22 mouse cellular contexts compared by ENCODE assay signal in the genomic region with DNA sequence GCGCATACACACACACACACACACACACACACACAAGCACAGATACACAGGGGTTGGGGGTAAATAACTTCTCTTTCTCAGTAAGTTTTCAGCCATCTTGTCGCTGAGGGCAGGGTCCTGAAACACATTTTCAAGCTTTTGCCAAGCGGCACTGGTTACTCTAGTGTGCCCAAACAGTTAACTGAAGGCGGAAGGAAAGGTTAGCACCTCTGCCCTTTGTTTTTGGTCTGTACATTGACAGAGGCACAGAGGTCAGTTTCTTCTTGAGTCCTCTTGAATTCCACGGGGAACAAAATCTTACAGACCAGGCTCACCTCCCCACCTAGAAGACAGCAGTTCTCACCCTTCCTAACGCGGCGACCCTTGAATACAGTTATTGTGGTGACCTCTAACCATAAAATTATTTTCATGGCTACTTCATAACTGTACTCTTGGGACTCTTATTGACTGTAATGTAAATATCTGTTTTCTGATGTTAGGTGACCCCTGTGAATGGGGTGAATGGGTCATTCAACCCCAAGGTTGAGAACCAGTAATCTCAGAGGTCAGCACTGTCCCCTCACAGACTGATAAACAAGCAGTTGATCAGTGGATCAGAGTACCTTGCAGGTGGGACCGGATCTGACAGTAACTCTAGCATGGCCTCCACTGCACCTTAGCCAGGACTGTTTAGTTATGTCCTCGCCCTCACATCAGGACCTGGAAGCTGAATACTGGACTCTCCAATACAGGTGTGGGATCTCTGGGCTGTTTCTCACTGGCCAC. TPM values are rescaled to one million over a fixed set of nuclear protein-coding genes. Genes with fewer than 3 reads are reported as not detected.
A peak's percentile ranks its signal among the peaks of the same experiment; 100 is the strongest.
DNase-seq lines count a peak whose midpoint lies in the region; ATAC-seq and TF ChIP-seq lines count a peak whose summit lies in the region.
"Had no signal": no experiment of that assay in that cellular context is flagged by ENCODE, and none has a peak within 500 bp of the region (broad histone marks: within the 10 kb centered on the region; RNA-seq: fewer than 3 reads in every experiment).

No protein-coding gene starts in this region.

- no peak overlapping the region for H3K4me3 ChIP-seq in hindbrain, postnatal 0 days (ENCODE audit: low read length)
- no peak overlapping the region for H3K4me3 ChIP-seq in hindbrain, embryonic 13.5 days
- H3K4me3 ChIP-seq in kidney, postnatal 0 days (replicated peaks; ENCODE audit: low read depth, low read length) = no peak overlapping the region
- no peak overlapping the region for H3K4me3 ChIP-seq in liver, embryonic 11.5 days (ENCODE audit: low read depth, low read length)
- H3K4me3 ChIP-seq in liver, embryonic 15.5 days (replicated peaks) = no peak overlapping the region; the same call in 1 of the 2 replicates
- H3K4me3 ChIP-seq: forebrain, embryonic 13.5 days; layer of hippocampus, adult 2 months; midbrain, embryonic 10.5 days; myocyte; neural tube, embryonic 13.5 days had no signal

- no peaks in the 10 kb centered on the region for H3K9me3 ChIP-seq in hindbrain, postnatal 0 days (ENCODE audit: low read length)
- H3K9me3 ChIP-seq in hindbrain, embryonic 13.5 days = no peaks in the 10 kb centered on the region
- no peaks in the 10 kb centered on the region for H3K9me3 ChIP-seq in kidney, postnatal 0 days (replicated peaks; ENCODE audit: low read length)
- no peaks in the 10 kb centered on the region for H3K9me3 ChIP-seq in liver, embryonic 11.5 days (ENCODE audit: control insufficient read depth, low read length)
- no peaks in the 10 kb centered on the region for H3K9me3 ChIP-seq in liver, embryonic 15.5 days (replicated peaks)
- H3K9me3 ChIP-seq: forebrain, embryonic 13.5 days; midbrain, embryonic 10.5 days; neural tube, embryonic 13.5 days had no signal

- H3K4me2 ChIP-seq in hindbrain, postnatal 0 days (ENCODE audit: low read depth, low read length) = no peak overlapping the region
- H3K4me2 ChIP-seq in hindbrain, embryonic 13.5 days = no peak overlapping the region
- H3K4me2 ChIP-seq in kidney, postnatal 0 days (ENCODE audit: low read length) = no peak overlapping the region
- H3K4me2 ChIP-seq in liver, embryonic 11.5 days = peak overlapping the region; percentile 23
- peak overlapping the region; percentile 29 for H3K4me2 ChIP-seq in liver, embryonic 15.5 days
- H3K4me2 ChIP-seq: forebrain, embryonic 13.5 days; neural tube, embryonic 13.5 days had no signal

- H3K27ac ChIP-seq in hindbrain, postnatal 0 days = no peak overlapping the region
- no peak overlapping the region for H3K27ac ChIP-seq in hindbrain, embryonic 13.5 days
- 0 out of 2 replicates have a peak overlapping the region, but pooled peaks have one; percentile 19 for H3K27ac ChIP-seq in kidney, postnatal 0 days
- H3K27ac ChIP-seq in liver, embryonic 11.5 days (ENCODE audit: low read depth, low read length) = peak overlapping the region; percentile 26
- H3K27ac ChIP-seq in liver, embryonic 15.5 days (replicated peaks) = peak overlapping the region; percentile 62
- H3K27ac ChIP-seq: forebrain, embryonic 13.5 days; layer of hippocampus, adult 2 months; macrophage; midbrain, embryonic 10.5 days; neural tube, embryonic 13.5 days had no signal

- no peaks in the 10 kb centered on the region for H3K4me1 ChIP-seq in hindbrain, postnatal 0 days (ENCODE audit: insufficient read depth, low read length)
- H3K4me1 ChIP-seq in hindbrain, embryonic 13.5 days (replicated peaks) = peaks cover 4% of the 10 kb centered on the region; the same call in 1 of the 2 replicates
- no peaks in the 10 kb centered on the region for H3K4me1 ChIP-seq in kidney, postnatal 0 days (replicated peaks; ENCODE audit: insufficient read depth, low read length)
- no peaks in the 10 kb centered on the region; the same call in 1 of the 2 replicates for H3K4me1 ChIP-seq in liver, embryonic 11.5 days (replicated peaks; ENCODE audit: control insufficient read depth, insufficient read depth, low read length)
- peaks cover 1% of the 10 kb centered on the region for H3K4me1 ChIP-seq in liver, embryonic 15.5 days (replicated peaks)

- 0 out of 2 replicates have a peak, but pooled peaks have one; percentile 12 for ATAC-seq in hindbrain, postnatal 0 days
- ATAC-seq in hindbrain, embryonic 13.5 days (ENCODE audit: low FRiP score) = no peak
- ATAC-seq in kidney, postnatal 0 days (replicated peaks; ENCODE audit: low FRiP score, low read depth) = no peak
- peak; percentile 49; the same call in 1 of the 2 replicates for ATAC-seq in liver, embryonic 11.5 days (replicated peaks; ENCODE audit: low FRiP score)
- peak; percentile 56; the same call in 1 of the 2 replicates for ATAC-seq in liver, embryonic 15.5 days (ENCODE audit: insufficient read depth)
- ATAC-seq: CD4-positive, CD25-positive, alpha-beta regulatory T cell, adult 4 months; forebrain, embryonic 13.5 days; hindbrain, embryonic 16.5 days; midbrain, embryonic 16.5 days had no signal

- H3K9ac ChIP-seq in hindbrain, postnatal 0 days (replicated peaks; ENCODE audit: low read length) = no peak overlapping the region
- H3K9ac ChIP-seq in hindbrain, embryonic 13.5 days = no peak overlapping the region
- H3K9ac ChIP-seq in kidney, postnatal 0 days (ENCODE audit: low read depth, low read length) = no peak overlapping the region
- H3K9ac ChIP-seq in liver, embryonic 11.5 days (ENCODE audit: low read depth, low read length) = no peak overlapping the region
- H3K9ac ChIP-seq in liver, embryonic 15.5 days = no peak overlapping the region
- H3K9ac ChIP-seq: forebrain, embryonic 13.5 days; neural tube, embryonic 13.5 days had no signal

- no peak for TF ChIP-seq CTCF in hindbrain, postnatal 0 days (IDR thresholded peaks at IDR 0.05; ENCODE audit: low read depth)
- no peak for TF ChIP-seq CTCF in kidney, postnatal 0 days (IDR thresholded peaks at IDR 0.05; ENCODE audit: low read depth)

- no peak for DNase-seq in hindbrain, postnatal 0 days (ENCODE audit: low spot score)
- DNase-seq in kidney, postnatal 0 days (ENCODE audit: low spot score) = no peak
- no peak for DNase-seq in kidney, postnatal 10 days
- no peak for DNase-seq in liver, embryonic 11.5 days (ENCODE audit: low spot score)
- DNase-seq in spleen, postnatal 14 days (ENCODE audit: low spot score in 2 of 2) = no peak
- DNase-seq: adrenal gland, postnatal 14 days; cerebellum, adult 2 months; gastrocnemius, postnatal 36 days; kidney, postnatal 14 days; lung, adult 2 months; retina, postnatal 1 day had no signal

- 71% methylated on average over 10 of the region's 10 CpGs for WGBS in hindbrain, postnatal 0 days
- 71% methylated on average over 10 of the region's 10 CpGs for WGBS in hindbrain, embryonic 13.5 days
- 63% methylated on average over 10 of the region's 10 CpGs for WGBS in kidney, postnatal 0 days
- WGBS in liver, embryonic 11.5 days = 68% methylated on average over 10 of the region's 10 CpGs
- WGBS in liver, embryonic 15.5 days (ENCODE audit: insufficient replicate concordance) = 59% methylated on average over 10 of the region's 10 CpGs

- H3K36me3 ChIP-seq in hindbrain, postnatal 0 days (ENCODE audit: insufficient read depth, low read length) = no peaks in the 10 kb centered on the region
- peaks cover 6% of the 10 kb centered on the region for H3K36me3 ChIP-seq in hindbrain, embryonic 13.5 days
- no peaks in the 10 kb centered on the region for H3K36me3 ChIP-seq in kidney, postnatal 0 days (ENCODE audit: insufficient read depth, low read length)
- H3K36me3 ChIP-seq in liver, embryonic 11.5 days (ENCODE audit: control insufficient read depth, insufficient read depth, low read length) = no peaks in the 10 kb centered on the region
- no peaks in the 10 kb centered on the region for H3K36me3 ChIP-seq in liver, embryonic 15.5 days (replicated peaks)

- H3K27me3 ChIP-seq in hindbrain, postnatal 0 days (ENCODE audit: insufficient read depth, low read length) = no peaks in the 10 kb centered on the region
- H3K27me3 ChIP-seq in hindbrain, embryonic 13.5 days = no peaks in the 10 kb centered on the region
- H3K27me3 ChIP-seq in kidney, postnatal 0 days (ENCODE audit: insufficient read depth, low read length) = no peaks in the 10 kb centered on the region
- H3K27me3 ChIP-seq in liver, embryonic 11.5 days (replicated peaks; ENCODE audit: control insufficient read depth, insufficient read depth, low read length) = no peaks in the 10 kb centered on the region
- no peaks in the 10 kb centered on the region for H3K27me3 ChIP-seq in liver, embryonic 15.5 days
- H3K27me3 ChIP-seq: forebrain, embryonic 13.5 days; neural tube, embryonic 13.5 days had no signal

RNA-seq across cellular contexts. Expression of gene Senp5, which starts 5.6 kb away (rescaled TPM):
- total RNA-seq in hindbrain, postnatal 0 days (2014; rRNA removed) = 21.3 and 21.4 TPM in 2 replicates
- polyA plus RNA-seq in hindbrain, postnatal 0 days (2015; fragmentation: Nextera tagmentation; extraction: Ambion mirVana) = 11.6 and 11.8 TPM in 2 replicates
- polyA plus RNA-seq in hindbrain, embryonic 13.5 days (2015; fragmentation: Nextera tagmentation; extraction: Ambion mirVana) = 17.5 and 18.5 TPM in 2 replicates
- 7.0 and 8.1 TPM in 2 replicates for polyA plus RNA-seq in kidney, postnatal 0 days (2015; fragmentation: Nextera tagmentation; extraction: Ambion mirVana)
- polyA plus RNA-seq in liver, embryonic 11.5 days (2014; fragmentation: Nextera tagmentation; extraction: Ambion mirVana) = 13.0 and 13.1 TPM in 2 replicates
- 4.7 and 5.1 TPM in 2 replicates for polyA plus RNA-seq in liver, embryonic 15.5 days (2015; fragmentation: Nextera tagmentation; extraction: Ambion mirVana)

Comparison
In these comparisons a context has a peak if more than half of its experiments do, and no peak if none do; other contexts are left out.
1. ATAC-seq: peak in hindbrain, postnatal 0 days (single experiment), liver, embryonic 11.5 days (single experiment) and liver, embryonic 15.5 days (single experiment); none in hindbrain, embryonic 13.5 days (single experiment) and kidney, postnatal 0 days (single experiment).
2. H3K27ac ChIP-seq: peak in kidney, postnatal 0 days (single experiment), liver, embryonic 11.5 days (single experiment) and liver, embryonic 15.5 days (single experiment); none in hindbrain, postnatal 0 days (single experiment) and hindbrain, embryonic 13.5 days (single experiment).
3. H3K4me2 ChIP-seq: peak in liver, embryonic 11.5 days (single experiment) and liver, embryonic 15.5 days (single experiment); none in hindbrain, postnatal 0 days (single experiment), hindbrain, embryonic 13.5 days (single experiment) and kidney, postnatal 0 days (single experiment).